Mouse (Mus musculus) subcutaneous adipose tissue, adult 2 months (tissue): ENCODE results near the gene Trim75. TPM values are rescaled to one million over a fixed set of nuclear protein-coding genes. Genes with fewer than 3 reads are reported as not detected.

Experiments used
- polyA plus RNA-seq: library from polyadenylated mRNA; depleted of rRNA; stranded (reverse); fragments of >200 nt; gene quantifications from 2 replicates; pipeline ENCODE4 v1.2.3, GENCODE M21; 2012; ENCODE audit warnings: low replicate concordance; rRNA removed

Trim75 gene
- not detected in 2 replicates for polyA plus RNA-seq

GRCm38 (mm10) chr8:64987731-64988130 is at the start of gene Trim75:
TSS of gene Trim75 (minus strand) at chr8:64987831.

GRCm38 (mm10) chr8:65037117-65037533 is 49.5 kb upstream of the Trim75 start, which contains the start of gene Apela:
TSS of gene Apela (minus strand) at chr8:65037336.

GRCm38 (mm10) chr8:65018423-65018822 is 30.8 kb upstream of the Trim75 start, which contains the start of the genes Trim61 and Trim60:
TSS of gene Trim61 (minus strand) at chr8:65018523.
TSS of gene Trim60 (minus strand) at chr8:65018584.

GRCm38 (mm10) chr8:64946820-64947697 is 40.6 kb downstream of the Trim75 start, which contains the start of gene Tmem192:
TSS of gene Tmem192 (plus strand) at chr8:64947185.

Other genes starting within 250 kb of the Trim75 start
- 25.9 and 30.6 TPM in 2 replicates for gene Klhl2, start 137.8 kb downstream of the Trim75 start, polyA plus RNA-seq
- 55.7 and 57.7 TPM in 2 replicates for gene Tmem192, start 40.6 kb downstream of the Trim75 start, polyA plus RNA-seq
- gene Trim61, start 30.7 kb upstream of the Trim75 start, polyA plus RNA-seq: 0.24 TPM in 1 of 2 replicates, not detected in the other
- not detected in 2 replicates for gene Trim60, start 30.8 kb upstream of the Trim75 start, polyA plus RNA-seq
- 0.13 and 0.44 TPM in 2 replicates for gene Apela, start 49.5 kb upstream of the Trim75 start, polyA plus RNA-seq
- not detected in 2 replicates for gene Gm10663, start 87.2 kb upstream of the Trim75 start, polyA plus RNA-seq
- gene BC030870, start 141.7 kb upstream of the Trim75 start, polyA plus RNA-seq: 0.21 TPM in 1 of 2 replicates, not detected in the other